In genomic region chr2:179729002-179729401, GRCm38 (mm10) we compare ENCODE assay signal across 11 mouse cellular contexts.
DNase-seq lines count a peak whose midpoint lies in the region; ATAC-seq and TF ChIP-seq lines count a peak whose summit lies in the region.
"Had no signal": no experiment of that assay in that cellular context is flagged by ENCODE, and none has a peak within 500 bp of the region (broad histone marks: within the 10 kb centered on the region; RNA-seq: fewer than 3 reads in every experiment).

No protein-coding gene starts in this region.

- no peak for TF ChIP-seq POLR2A in bone marrow, adult 2 months (IDR thresholded peaks at IDR 0.05; ENCODE audit: borderline replicate concordance, control insufficient read depth, low read depth, low read length)

- no peak overlapping the region for H3K4me2 ChIP-seq in forebrain, embryonic 11.5 days (ENCODE audit: low read depth, low read length, severe bottlenecking)
- H3K4me2 ChIP-seq in forebrain, embryonic 15.5 days (replicated peaks) = no peak overlapping the region
- no peak overlapping the region for H3K4me2 ChIP-seq in liver, postnatal 0 days (ENCODE audit: low read depth, low read length)
- H3K4me2 ChIP-seq: heart, embryonic 13.5 days had no signal

- ATAC-seq in forebrain, embryonic 11.5 days (replicated peaks; ENCODE audit: low FRiP score) = no peak
- ATAC-seq in forebrain, embryonic 15.5 days (replicated peaks) = no peak
- ATAC-seq in liver, postnatal 0 days = no peak
- ATAC-seq: Patski had no signal

- TF ChIP-seq EP300 in liver, postnatal 0 days (IDR thresholded peaks at IDR 0.05; ENCODE audit: low read depth) = no peak

- no peak overlapping the region for H3K4me3 ChIP-seq in forebrain, embryonic 11.5 days (ENCODE audit: low read depth, low read length)
- H3K4me3 ChIP-seq in forebrain, embryonic 15.5 days = no peak overlapping the region
- no peak overlapping the region for H3K4me3 ChIP-seq in liver, postnatal 0 days (ENCODE audit: low read depth, low read length)
- no peak overlapping the region for H3K4me3 ChIP-seq in bone marrow, adult 2 months (replicated peaks; ENCODE audit: control insufficient read depth, low read depth, low read length)
- H3K4me3 ChIP-seq: heart, embryonic 13.5 days; limb, embryonic 10.5 days had no signal

- no peak overlapping the region for H3K9ac ChIP-seq in forebrain, embryonic 11.5 days (ENCODE audit: low read length)
- no peak overlapping the region for H3K9ac ChIP-seq in forebrain, embryonic 15.5 days (replicated peaks)
- no peak overlapping the region for H3K9ac ChIP-seq in liver, postnatal 0 days (replicated peaks)
- H3K9ac ChIP-seq: heart, embryonic 13.5 days had no signal

- H3K27me3 ChIP-seq in forebrain, embryonic 11.5 days (ENCODE audit: control insufficient read depth, insufficient read depth, low read length) = no peaks in the 10 kb centered on the region
- no peaks in the 10 kb centered on the region for H3K27me3 ChIP-seq in forebrain, embryonic 15.5 days
- no peaks in the 10 kb centered on the region for H3K27me3 ChIP-seq in liver, postnatal 0 days (ENCODE audit: insufficient read depth, low read length)
- H3K27me3 ChIP-seq: heart, embryonic 13.5 days; Patski had no signal

- H3K9me3 ChIP-seq in forebrain, embryonic 11.5 days (ENCODE audit: control insufficient read depth, low read length) = no peaks in the 10 kb centered on the region
- H3K9me3 ChIP-seq in forebrain, embryonic 15.5 days = no peaks in the 10 kb centered on the region
- no peaks in the 10 kb centered on the region for H3K9me3 ChIP-seq in liver, postnatal 0 days (ENCODE audit: low read length)
- H3K9me3 ChIP-seq: heart, embryonic 13.5 days; limb, embryonic 10.5 days had no signal

- peak; percentile 66 for DNase-seq in forebrain, embryonic 11.5 days (ENCODE audit: low spot score)
- DNase-seq in liver, postnatal 0 days = no peak
- DNase-seq in liver = no peak
- peak; percentile 23 for DNase-seq in mesoderm, embryonic 11.5 days (ENCODE audit: low read depth, low spot score)
- DNase-seq in yolk sac, embryonic 10.5 days (ENCODE audit: low spot score) = no peak
- DNase-seq in left cerebral cortex, postnatal 10 days (ENCODE audit: extremely low spot score in 1 of 2, low spot score in 2 of 2) = no peak

- WGBS in forebrain, embryonic 11.5 days = 54% methylated on average over 8 of the region's 8 CpGs
- WGBS in forebrain, embryonic 15.5 days = 58% methylated on average over 8 of the region's 8 CpGs
- WGBS in liver, postnatal 0 days (ENCODE audit: insufficient replicate concordance) = 56% methylated on average over 8 of the region's 8 CpGs
- WGBS in bone marrow, adult 2 months = 57% methylated on average over 8 of the region's 8 CpGs

- no peak overlapping the region for H3K27ac ChIP-seq in forebrain, embryonic 11.5 days (ENCODE audit: low read depth, low read length)
- H3K27ac ChIP-seq in forebrain, embryonic 15.5 days (replicated peaks) = no peak overlapping the region
- H3K27ac ChIP-seq in liver, postnatal 0 days (ENCODE audit: low read depth) = no peak overlapping the region
- no peak overlapping the region for H3K27ac ChIP-seq in bone marrow, adult 2 months (ENCODE audit: control insufficient read depth, insufficient read depth, low read depth, low read length, poor library complexity)
- H3K27ac ChIP-seq: heart, embryonic 13.5 days; limb, embryonic 10.5 days had no signal

- no peaks in the 10 kb centered on the region for H3K36me3 ChIP-seq in forebrain, embryonic 11.5 days (ENCODE audit: control insufficient read depth, insufficient read depth, low read length)
- no peaks in the 10 kb centered on the region for H3K36me3 ChIP-seq in forebrain, embryonic 15.5 days
- H3K36me3 ChIP-seq in liver, postnatal 0 days (replicated peaks; ENCODE audit: insufficient read depth, low read length) = no peaks in the 10 kb centered on the region
- H3K36me3 ChIP-seq: heart, embryonic 13.5 days; limb, embryonic 10.5 days had no signal

- intact Hi-C loops in left cerebral cortex, postnatal 10 days (cut with DNase I) = loop anchor here (10.0 kb wide), 1 partner anchor 284 kb away; the partner anchor contains the start of gene Cdh4

- peak; percentile 46 for TF ChIP-seq CTCF in liver, postnatal 0 days (IDR thresholded peaks at IDR 0.05; ENCODE audit: low read depth)
- peak; percentile 44; the same call in 1 of the 2 replicates for TF ChIP-seq CTCF in bone marrow, adult 2 months (IDR thresholded peaks at IDR 0.05; ENCODE audit: control insufficient read depth, insufficient read depth, low read length)

- H3K4me1 ChIP-seq in forebrain, embryonic 11.5 days (replicated peaks; ENCODE audit: control insufficient read depth, insufficient read depth, low read length) = peaks cover 6% of the 10 kb centered on the region; the same call in 1 of the 2 replicates
- peaks cover 17% of the 10 kb centered on the region for H3K4me1 ChIP-seq in forebrain, embryonic 15.5 days
- H3K4me1 ChIP-seq in liver, postnatal 0 days (ENCODE audit: insufficient read depth) = no peaks in the 10 kb centered on the region
- H3K4me1 ChIP-seq in bone marrow, adult 2 months (ENCODE audit: control insufficient read depth, insufficient read depth, low read length) = no peaks in the 10 kb centered on the region

Comparison
In these comparisons a context has a peak if more than half of its experiments do, and no peak if none do; other contexts are left out.
1. DNase-seq: peak in forebrain, embryonic 11.5 days (single experiment) and mesoderm, embryonic 11.5 days (single experiment); none in liver, postnatal 0 days (single experiment), liver (single experiment), yolk sac, embryonic 10.5 days (single experiment) and left cerebral cortex, postnatal 10 days (0 of 2).